Mouse (Mus musculus) intestine, embryonic 15.5 days (tissue): ENCODE data around the gene Clec2e. TPM values are rescaled to one million over a fixed set of nuclear protein-coding genes. Genes with fewer than 3 reads are reported as not detected.
"Not testable (repeated sequence)": the region's sequence is repeated elsewhere in the genome, so short reads cannot be mapped to it uniquely, and the experiment has no call there.

Experiments used
- ATAC-seq: fragments of 200-750 bp; cut with Nextera tagmentation; 2 replicates; pipeline ENCODE4 v1.8.0; 2017; ENCODE audit warnings: moderate TSS enrichment, moderate library complexity
- H3K27ac ChIP-seq: fragments of 300-500 bp; sonication (generic); 2 replicates; pipeline ENCODE4 v1.5.1; 2015; ENCODE audit warnings: mild to moderate bottlenecking, inconsistent platforms
- H3K27me3 ChIP-seq: fragments of 300-500 bp; sonication (generic); replicated peaks from 2 replicates; pipeline ENCODE4 v1.6.1; 2015; ENCODE audit warnings: inconsistent platforms
- H3K36me3 ChIP-seq: fragments of 300-500 bp; sonication (generic); 2 replicates; pipeline ENCODE4 v1.6.1; 2015; ENCODE audit warnings: inconsistent platforms
- H3K4me1 ChIP-seq: fragments of 300-500 bp; sonication (generic); replicated peaks from 2 replicates; pipeline ENCODE4 v1.6.1; 2015; ENCODE audit warnings: inconsistent platforms
- H3K4me2 ChIP-seq: fragments of 300-500 bp; sonication (generic); replicated peaks from 2 replicates; pipeline ENCODE4 v1.6.1; 2015; ENCODE audit warnings: mild to moderate bottlenecking, inconsistent platforms
- H3K4me3 ChIP-seq: fragments of 300-500 bp; sonication (generic); replicated peaks from 2 replicates; pipeline ENCODE4 v1.5.1; 2015; ENCODE audit warnings: inconsistent platforms
- H3K9ac ChIP-seq: fragments of 300-500 bp; sonication (generic); 2 replicates; pipeline ENCODE4 v1.6.1; 2015; ENCODE audit warnings: inconsistent platforms
- H3K9me3 ChIP-seq: fragments of 300-500 bp; sonication (generic); 2 replicates; pipeline ENCODE4 v1.6.1; 2016; ENCODE audit warnings: inconsistent platforms
- WGBS: fragments of 180-500 bp; shearing (Covaris S2); methylation state at CpG from one replicate; pipeline ENCODE4 v1.1.7; 2015; 5-methylcytosine and 5-hydroxymethylcytosine counted together
- polyA plus RNA-seq: library from polyadenylated mRNA; unstranded; fragments of >200 nt; fragmentation: Nextera tagmentation; extraction: Ambion mirVana; gene quantifications from 2 replicates; pipeline ENCODE4 v1.2.1, GENCODE M21; 2015

The Clec2e gene
- polyA plus RNA-seq = 10.4 and 11.4 TPM in 2 replicates

- not testable (repeated sequence) for H3K9ac ChIP-seq, H3K4me2 ChIP-seq, H3K9me3 ChIP-seq, H3K4me3 ChIP-seq, H3K4me1 ChIP-seq, H3K36me3 ChIP-seq, H3K27me3 ChIP-seq, ATAC-seq
- H3K27ac ChIP-seq = peak within 1 kb of the TSS; percentile 51; the same call in 1 of the 2 replicates
- WGBS = 35% methylated on average over 1 of the region's 1 CpGs
Measured at GRCm38 (mm10) chr6:129100794-129101193, at the start of gene Clec2e. Clec2e (minus strand) TSS chr6:129100913.

GRCm38 (mm10) chr6:129146812-129147211 lies 46.1 kb upstream of the Clec2e start:
- Histone ChIP-seq H3K9me3 (no peaks in the 10 kb centered on the region), H3K4me3 (no peak overlapping the region), H3K27ac (no peak overlapping the region), H3K36me3 (no peaks in the 10 kb centered on the region), H3K27me3 (no peaks in the 10 kb centered on the region), H3K9ac (no peak overlapping the region), H3K4me2 (no peak overlapping the region), H3K4me1 (no peaks in the 10 kb centered on the region)
- ATAC-seq = no peak
- WGBS = 99% methylated on average over 2 of the region's 2 CpGs

- Histone ChIP-seq H3K4me3 (no peak overlapping the region), H3K36me3 (no peaks in the 10 kb centered on the region), H3K9me3 (no peaks in the 10 kb centered on the region), H3K4me1 (no peaks in the 10 kb centered on the region), H3K27me3 (no peaks in the 10 kb centered on the region), H3K27ac (no peak overlapping the region), H3K4me2 (no peak overlapping the region), H3K9ac (no peak overlapping the region)
- WGBS = 80% methylated on average over 4 of the region's 4 CpGs
- no peak for ATAC-seq
Measured at GRCm38 (mm10) chr6:129132604-129133341, 32.1 kb upstream of the Clec2e start.

- no peak overlapping the region for H3K4me3 ChIP-seq
- no peak overlapping the region for H3K9ac ChIP-seq
- H3K4me1 ChIP-seq = no peaks in the 10 kb centered on the region
- no peak overlapping the region for H3K4me2 ChIP-seq
- no peaks in the 10 kb centered on the region for H3K36me3 ChIP-seq
- no peaks in the 10 kb centered on the region for H3K27me3 ChIP-seq
- ATAC-seq = no peak
- no peak overlapping the region for H3K27ac ChIP-seq
- no peaks in the 10 kb centered on the region for H3K9me3 ChIP-seq
Measured at GRCm38 (mm10) chr6:129126861-129127260, 26.1 kb upstream of the Clec2e start.

- ATAC-seq, H3K27ac ChIP-seq, H3K4me1 ChIP-seq: not testable (repeated sequence)
Measured at GRCm38 (mm10) chr6:129124531-129124930, 23.8 kb upstream of the Clec2e start.

GRCm38 (mm10) chr6:129116223-129116622 lies 15.5 kb upstream of the Clec2e start:
- 0 out of 2 replicates have a peak, but pooled peaks cover 3% of the 10 kb centered on the region for H3K4me1 ChIP-seq
- H3K27me3 ChIP-seq = no peaks in the 10 kb centered on the region
- no peak overlapping the region for H3K4me3 ChIP-seq
- ATAC-seq = no peak
- H3K9ac ChIP-seq = no peak overlapping the region
- no peak overlapping the region for H3K4me2 ChIP-seq
- 92% methylated on average over 3 of the region's 3 CpGs for WGBS
- no peaks in the 10 kb centered on the region for H3K36me3 ChIP-seq
- H3K9me3 ChIP-seq = no peaks in the 10 kb centered on the region
- H3K27ac ChIP-seq = no peak overlapping the region

More at GRCm38 (mm10) chr6:129124531-129124930, 23.8 kb upstream of the Clec2e start:
- H3K4me3 ChIP-seq, H3K9ac ChIP-seq, H3K27me3 ChIP-seq, H3K36me3 ChIP-seq, H3K4me2 ChIP-seq, H3K9me3 ChIP-seq: not testable (repeated sequence)

- not testable (repeated sequence) for H3K9ac ChIP-seq, H3K4me2 ChIP-seq, H3K27me3 ChIP-seq, H3K27ac ChIP-seq, ATAC-seq, H3K4me3 ChIP-seq, H3K36me3 ChIP-seq, H3K9me3 ChIP-seq, H3K4me1 ChIP-seq
- WGBS = 80% methylated on average over 3 of the region's 3 CpGs
Measured at GRCm38 (mm10) chr6:129114237-129114636, 13.5 kb upstream of the Clec2e start.

GRCm38 (mm10) chr6:129113769-129114168 lies 13.1 kb upstream of the Clec2e start:
- Histone ChIP-seq H3K4me2 (no peak overlapping the region), H3K27me3 (no peaks in the 10 kb centered on the region), H3K4me3 (no peak overlapping the region), H3K36me3 (no peaks in the 10 kb centered on the region), H3K9ac (no peak overlapping the region), H3K4me1 (0 out of 2 replicates have a peak, but pooled peaks cover 3% of the 10 kb centered on the region), H3K27ac (no peak overlapping the region), H3K9me3 (no peaks in the 10 kb centered on the region)
- peak; percentile 46 for ATAC-seq
- WGBS = 41% methylated on average over 1 of the region's 1 CpGs

GRCm38 (mm10) chr6:129113030-129113673 lies 12.4 kb upstream of the Clec2e start:
- no peak overlapping the region for H3K4me2 ChIP-seq
- no peak overlapping the region for H3K27ac ChIP-seq
- 84% methylated on average over 1 of the region's 1 CpGs for WGBS
- no peaks in the 10 kb centered on the region for H3K36me3 ChIP-seq
- no peak overlapping the region for H3K9ac ChIP-seq
- H3K9me3 ChIP-seq = no peaks in the 10 kb centered on the region
- ATAC-seq = peak; percentile 62
- H3K4me1 ChIP-seq = 0 out of 2 replicates have a peak, but pooled peaks cover 3% of the 10 kb centered on the region
- H3K27me3 ChIP-seq = no peaks in the 10 kb centered on the region
- H3K4me3 ChIP-seq = no peak overlapping the region

- WGBS = 58% methylated on average over 1 of the region's 1 CpGs
- H3K27me3 ChIP-seq = no peaks in the 10 kb centered on the region
- H3K4me3 ChIP-seq = no peak overlapping the region
- H3K4me2 ChIP-seq = no peak overlapping the region
- no peaks in the 10 kb centered on the region for H3K36me3 ChIP-seq
- no peak overlapping the region for H3K27ac ChIP-seq
- no peak for ATAC-seq
- no peak overlapping the region for H3K9ac ChIP-seq
- no peaks in the 10 kb centered on the region for H3K9me3 ChIP-seq
- 0 out of 2 replicates have a peak, but pooled peaks cover 3% of the 10 kb centered on the region for H3K4me1 ChIP-seq
Measured at GRCm38 (mm10) chr6:129112526-129112925, 11.8 kb upstream of the Clec2e start.

GRCm38 (mm10) chr6:129107916-129108315 lies 7.2 kb upstream of the Clec2e start:
- no peak overlapping the region for H3K27ac ChIP-seq
- no peak overlapping the region for H3K4me2 ChIP-seq
- H3K36me3 ChIP-seq = no peaks in the 10 kb centered on the region
- H3K9ac ChIP-seq = no peak overlapping the region
- H3K27me3 ChIP-seq = no peaks in the 10 kb centered on the region
- H3K4me3 ChIP-seq = no peak overlapping the region
- no peaks in the 10 kb centered on the region for H3K4me1 ChIP-seq
- ATAC-seq = no peak
- H3K9me3 ChIP-seq = no peaks in the 10 kb centered on the region

GRCm38 (mm10) chr6:129102858-129103555 lies 2.3 kb upstream of the Clec2e start:
- WGBS = 74% methylated on average over 4 of the region's 4 CpGs
- Histone ChIP-seq H3K9ac (no peak overlapping the region), H3K27ac (peak overlapping the region; percentile 9; the same call in 1 of the 2 replicates), H3K4me1 (0 out of 2 replicates have a peak, but pooled peaks cover under 1% of the 10 kb centered on the region), H3K9me3 (no peaks in the 10 kb centered on the region), H3K27me3 (no peaks in the 10 kb centered on the region), H3K4me2 (no peak overlapping the region), H3K36me3 (no peaks in the 10 kb centered on the region), H3K4me3 (no peak overlapping the region)
- peak; percentile 73 for ATAC-seq
